Mouse (Mus musculus): ENCODE data around the gene Taar6. TPM values are rescaled to one million over a fixed set of nuclear protein-coding genes. Genes with fewer than 3 reads are reported as not detected.

Gene Taar6
- total RNA-seq (2021): not detected
- long read RNA-seq, experiment 1: 0 reads
- long read RNA-seq, experiment 2: 0 reads

GRCm38 (mm10) chr10:23985546-23985945 is at the start of gene Taar6:
Taar6 (minus strand) TSS chr10:23985646.
- DNase-seq: no peak

- no peak for DNase-seq
Measured at GRCm38 (mm10) chr10:24031347-24031746, 45.9 kb upstream of the Taar6 start.

- no peak for DNase-seq
Measured at GRCm38 (mm10) chr10:24026922-24027321, 41.5 kb upstream of the Taar6 start, which contains the start of gene Taar7d. Taar7d (plus strand) TSS chr10:24027222.

DNA sequence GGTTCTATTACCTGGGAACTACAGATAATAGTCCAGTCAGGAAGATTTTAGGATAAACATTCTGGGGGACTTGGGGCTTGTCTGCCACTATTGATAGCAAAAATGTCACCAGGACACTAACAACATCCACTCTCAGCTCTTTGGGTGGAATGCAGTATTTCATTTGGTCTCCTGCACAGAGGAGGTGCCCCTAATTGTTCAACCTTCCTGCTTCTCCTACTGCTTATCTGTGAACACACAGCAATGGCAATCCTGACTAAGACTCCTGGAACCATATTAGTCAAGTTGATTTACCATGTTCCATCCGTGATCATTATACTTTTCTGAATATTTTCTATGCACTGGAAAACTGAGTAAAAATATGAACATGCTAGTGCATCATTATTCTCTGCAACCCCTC is 22.7 kb upstream of the Taar6 start:
- DNase-seq: no peak

GRCm38 (mm10) chr10:24007034-24007433 is 21.6 kb upstream of the Taar6 start:
- no peak for DNase-seq

- no peak for DNase-seq
Measured at GRCm38 (mm10) chr10:24006442-24006841, 21.0 kb upstream of the Taar6 start.

GRCm38 (mm10) chr10:23999639-24000038 is 14.2 kb upstream of the Taar6 start, which contains the start of gene Taar7b:
Taar7b (plus strand) TSS chr10:23999939.
- no peak for DNase-seq

DNA sequence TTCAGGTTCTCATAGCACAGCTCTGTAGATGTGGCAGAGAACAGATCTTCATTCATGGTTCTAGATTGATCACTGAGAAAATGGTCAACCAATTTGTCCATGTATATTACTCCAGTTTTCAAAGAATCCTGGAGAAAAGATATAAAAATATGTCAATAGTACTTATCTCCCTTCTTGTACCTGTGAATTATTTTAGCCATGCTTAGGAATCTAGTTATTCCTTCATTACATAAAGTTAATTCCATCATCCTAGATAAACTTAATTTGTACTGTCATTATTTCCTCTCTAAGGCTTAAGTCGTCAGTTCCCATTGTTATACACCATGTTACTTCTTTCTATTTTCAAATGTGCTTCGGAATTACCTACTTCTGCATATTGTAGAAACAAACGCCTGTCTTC is 7.9 kb upstream of the Taar6 start, which contains the start of gene Taar7a:
Gene Taar7a, minus strand, starts transcription at position 101 of the 400 bp plus-strand sequence.
- DNase-seq: no peak

DNA sequence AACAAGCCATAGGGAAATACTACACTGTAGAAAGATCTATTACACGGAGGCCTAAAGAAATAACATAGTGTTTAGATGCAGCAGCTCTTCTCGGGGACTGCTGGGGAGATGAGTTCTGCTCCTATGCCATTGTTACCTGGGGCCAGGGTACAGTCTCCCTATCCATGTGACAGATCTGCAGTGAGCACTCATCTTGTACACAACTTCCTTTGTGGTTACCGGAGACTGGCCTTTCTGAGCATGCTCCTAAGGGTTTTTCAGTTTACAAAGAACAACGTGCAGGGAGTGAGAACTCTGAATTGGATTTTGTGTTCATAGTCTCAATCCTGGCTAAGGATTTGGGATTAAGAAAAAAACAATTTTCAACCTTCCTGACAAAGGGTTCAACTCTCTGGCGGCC is 973 bp upstream of the Taar6 start:
- DNase-seq: no peak

- peak; percentile 81 to 83 for DNase-seq
Measured at GRCm38 (mm10) chr10:23978901-23979705, 6.3 kb downstream of the Taar6 start.

GRCm38 (mm10) chr10:23977958-23978357 is 7.5 kb downstream of the Taar6 start:
- DNase-seq: no peak

DNA sequence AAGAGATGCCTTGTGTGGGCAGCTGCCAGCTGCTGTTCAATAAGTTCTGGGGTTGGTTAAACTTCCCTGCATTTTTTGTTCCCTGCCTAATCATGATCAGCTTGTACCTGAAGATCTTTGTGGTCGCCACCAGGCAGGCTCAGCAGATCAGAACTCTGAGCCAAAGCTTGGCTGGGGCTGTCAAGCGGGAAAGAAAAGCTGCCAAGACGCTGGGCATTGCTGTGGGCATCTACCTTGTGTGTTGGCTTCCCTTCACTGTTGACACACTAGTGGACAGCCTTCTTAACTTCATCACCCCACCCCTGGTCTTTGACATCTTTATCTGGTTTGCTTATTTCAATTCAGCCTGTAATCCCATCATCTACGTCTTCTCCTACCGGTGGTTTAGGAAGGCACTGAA is 14.2 kb downstream of the Taar6 start:
- DNase-seq: no peak

DNA sequence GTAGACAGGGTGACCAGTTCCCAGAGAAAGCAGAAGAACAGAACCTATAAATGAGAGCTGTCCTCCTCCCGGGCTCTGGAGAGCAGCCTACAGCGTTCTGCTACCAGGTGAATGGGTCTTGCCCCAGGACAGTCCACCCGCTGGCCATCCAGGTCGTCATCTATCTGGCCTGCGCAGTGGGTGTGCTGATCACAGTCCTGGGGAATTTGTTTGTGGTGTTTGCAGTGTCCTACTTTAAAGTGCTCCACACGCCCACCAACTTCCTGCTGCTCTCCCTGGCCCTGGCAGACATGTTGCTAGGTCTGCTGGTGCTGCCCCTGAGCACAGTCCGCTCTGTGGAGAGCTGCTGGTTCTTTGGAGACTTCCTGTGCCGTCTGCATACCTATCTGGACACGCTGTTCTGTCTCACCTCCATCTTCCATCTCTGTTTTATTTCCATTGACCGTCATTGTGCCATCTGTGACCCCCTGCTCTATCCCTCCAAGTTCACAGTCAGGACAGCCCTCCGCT is 14.7 kb downstream of the Taar6 start, which contains the start of gene Taar5:
Gene Taar5, plus strand, starts transcription at position 51 of the 510 bp plus-strand sequence.
- DNase-seq: no peak

- no peak for DNase-seq
Measured at GRCm38 (mm10) chr10:23964921-23965610, 20.4 kb downstream of the Taar6 start.

DNA sequence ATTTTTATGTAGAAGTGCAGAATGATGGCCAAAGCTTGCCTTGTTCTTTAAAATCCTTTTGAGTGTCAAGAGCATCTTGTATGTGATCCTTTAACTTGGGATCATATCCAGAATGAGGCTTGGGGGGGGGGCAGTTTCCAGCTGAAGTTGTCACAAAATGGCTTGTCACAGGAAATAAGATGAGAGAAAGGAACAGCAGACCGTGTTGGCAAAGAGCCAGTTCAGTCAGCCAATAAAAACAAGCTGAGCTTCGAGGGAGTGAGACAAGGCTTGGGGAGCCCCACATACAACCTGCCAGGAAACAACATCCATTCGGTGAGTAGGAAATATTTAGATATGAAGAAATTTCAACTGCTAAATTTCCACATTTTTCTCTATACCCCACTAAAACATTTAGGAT is 22.0 kb downstream of the Taar6 start:
- DNase-seq: no peak

- DNase-seq: no peak
Measured at GRCm38 (mm10) chr10:23960444-23960915, 25.0 kb downstream of the Taar6 start, which contains the start of gene Taar4. Taar4 (plus strand) TSS chr10:23960494.

- no peak for DNase-seq
Measured at GRCm38 (mm10) chr10:23959071-23959470, 26.4 kb downstream of the Taar6 start.

DNA sequence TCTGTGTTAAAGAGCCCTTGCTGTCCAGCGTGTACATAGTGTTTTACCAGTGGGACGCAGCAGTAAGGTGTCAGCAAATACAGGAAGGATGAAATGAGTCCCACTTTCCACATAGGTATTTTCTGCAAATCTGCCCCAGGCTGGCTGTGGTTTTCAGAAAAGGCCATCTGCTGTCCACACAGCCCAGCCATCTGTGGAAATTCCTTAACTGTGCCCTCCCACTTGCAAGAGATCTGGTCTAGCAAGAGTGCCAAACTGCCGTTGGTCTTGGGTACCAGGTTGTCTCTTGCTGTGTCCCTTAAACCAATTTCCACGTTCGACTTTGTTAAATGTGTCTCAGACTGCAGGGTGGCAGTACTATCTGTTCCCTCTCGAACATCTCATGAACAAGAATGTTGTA is 33.7 kb downstream of the Taar6 start:
- DNase-seq: no peak

DNA sequence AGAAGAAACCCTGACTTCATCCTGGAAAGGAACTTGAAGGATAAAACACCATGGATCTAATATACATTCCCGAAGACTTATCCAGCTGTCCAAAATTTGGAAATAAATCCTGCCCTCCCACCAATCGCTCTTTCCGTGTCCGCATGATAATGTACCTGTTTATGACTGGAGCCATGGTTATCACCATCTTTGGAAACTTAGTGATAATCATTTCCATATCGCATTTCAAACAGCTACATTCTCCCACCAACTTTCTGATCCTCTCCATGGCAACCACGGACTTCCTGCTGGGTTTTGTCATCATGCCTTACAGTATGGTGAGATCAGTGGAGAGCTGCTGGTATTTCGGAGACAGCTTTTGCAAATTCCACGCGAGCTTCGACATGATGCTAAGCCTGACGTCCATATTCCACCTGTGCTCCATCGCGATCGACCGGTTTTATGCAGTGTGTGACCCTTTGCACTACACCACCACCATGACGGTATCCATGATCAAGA is 35.9 kb downstream of the Taar6 start, which contains the start of gene Taar3:
Gene Taar3, plus strand, starts transcription at position 51 of the 498 bp plus-strand sequence.
- no peak for DNase-seq

DNA sequence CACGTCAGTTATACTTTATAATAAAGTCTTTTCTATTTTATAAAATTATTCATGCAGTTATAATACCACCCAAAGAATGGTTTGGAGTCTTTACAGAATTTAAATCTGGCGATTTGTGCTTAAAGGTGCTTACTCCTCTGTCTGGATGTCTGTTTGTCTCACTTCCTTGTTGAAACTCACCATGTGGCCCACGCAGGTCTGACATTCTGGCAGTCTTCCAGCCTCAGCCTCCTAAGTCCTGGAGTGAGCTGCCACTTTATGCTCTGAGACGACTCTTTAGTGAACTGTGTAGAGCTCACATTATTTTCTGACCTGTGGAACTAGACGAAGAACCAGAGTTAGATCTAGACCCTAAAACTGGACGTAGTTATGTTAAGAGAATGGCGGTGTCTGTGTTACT is 37.4 kb downstream of the Taar6 start:
- DNase-seq: no peak

- no peak for DNase-seq
Measured at GRCm38 (mm10) chr10:23942465-23942864, 43.0 kb downstream of the Taar6 start.

GRCm38 (mm10) chr10:23938312-23938711 is 47.1 kb downstream of the Taar6 start, which contains the start of gene Taar2:
Taar2 (plus strand) TSS chr10:23938572.
- no peak for DNase-seq

All from adrenal gland, postnatal 36 days (tissue).